Mouse (Mus musculus) left cerebral cortex, adult 11 months (tissue): ENCODE results near the gene Smoc1.

Source experiments
- DNase-seq: peaks from one replicate; pipeline ENCODE4 v3.0.0; 2022; ENCODE audit warnings: low spot score

Smoc1 gene

GRCm38 (mm10) chr12:81130692-81131091, 104.1 kb downstream of the Smoc1 start:
- no peak for DNase-seq

DNA sequence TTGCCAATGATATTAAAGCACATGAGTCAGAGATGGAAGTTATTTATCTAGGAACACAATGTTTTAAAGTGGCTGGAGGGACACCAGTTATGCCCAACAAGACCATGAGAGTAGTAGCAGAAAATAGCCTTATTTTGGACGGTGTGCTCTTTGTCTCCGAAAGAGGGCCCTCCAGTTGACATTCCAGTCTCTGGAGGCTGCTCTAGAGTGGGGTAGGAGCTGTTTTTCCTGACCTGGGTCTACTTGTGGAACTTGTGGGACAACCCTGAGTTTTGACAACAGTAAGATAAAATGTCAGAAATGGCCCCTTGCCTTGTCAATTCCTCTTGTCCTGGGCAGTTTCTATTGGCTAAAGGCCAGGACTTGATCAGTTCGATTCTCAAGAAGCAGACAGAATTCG, 104.5 kb downstream of the Smoc1 start:
- no peak for DNase-seq

DNA sequence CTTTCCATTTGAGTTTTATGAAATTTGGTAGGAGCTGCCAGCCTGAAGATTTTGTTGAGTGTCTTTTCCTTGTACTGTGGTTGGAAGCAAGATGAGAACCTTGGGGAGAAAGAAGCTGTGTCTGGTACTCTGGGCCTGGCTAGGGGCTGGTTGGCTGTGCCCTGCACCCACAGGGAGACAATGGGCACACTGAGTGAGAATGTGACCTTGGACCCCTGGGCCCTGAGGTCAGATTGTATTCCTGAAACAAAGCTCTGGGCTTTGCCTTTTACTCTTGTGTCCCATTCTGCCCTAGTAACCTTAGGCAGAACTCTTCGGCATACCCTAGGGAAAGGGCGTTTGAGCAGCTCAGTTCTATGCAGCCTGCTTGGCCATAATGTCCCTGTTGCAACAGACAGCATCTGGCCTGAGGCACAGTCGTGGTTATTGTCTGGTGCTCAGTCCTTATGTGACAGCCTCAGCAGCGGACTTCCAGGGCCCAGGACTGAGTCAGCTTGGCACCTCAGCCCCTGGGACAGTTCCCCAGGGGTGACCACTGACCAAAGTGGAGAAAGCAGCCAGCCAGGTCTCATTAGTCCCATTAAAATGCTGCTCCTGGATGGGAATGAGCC, 106.6 kb downstream of the Smoc1 start:
- DNase-seq: no peak

GRCm38 (mm10) chr12:81138217-81138616, 111.6 kb downstream of the Smoc1 start:
- no peak for DNase-seq

DNA sequence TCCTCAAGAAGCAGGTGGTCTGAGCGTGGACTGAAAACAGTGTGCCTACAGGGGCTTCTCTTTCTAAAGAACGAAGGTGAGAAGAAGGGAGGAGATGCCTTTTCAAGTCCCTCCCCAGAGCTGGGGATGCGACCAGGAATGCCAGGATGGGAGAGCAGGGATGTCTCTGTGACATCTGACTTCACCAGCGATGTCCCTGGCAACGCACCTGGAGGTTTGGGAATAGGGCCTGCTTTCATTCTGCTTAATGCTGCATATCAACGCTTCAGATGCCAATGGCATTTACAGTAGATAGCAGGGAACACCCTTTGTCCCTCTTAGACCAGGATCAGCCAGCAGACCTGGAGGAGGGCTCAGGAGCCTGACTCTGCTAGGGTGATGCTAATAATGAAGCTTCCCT, 112.9 kb downstream of the Smoc1 start:
- DNase-seq: no peak

GRCm38 (mm10) chr12:81140594-81141328, 114.2 kb downstream of the Smoc1 start:
- DNase-seq: peak; percentile 42

- no peak for DNase-seq
Measured at GRCm38 (mm10) chr12:81141329-81141711, 114.7 kb downstream of the Smoc1 start.

- no peak for DNase-seq
Measured at GRCm38 (mm10) chr12:81142231-81142630, 115.6 kb downstream of the Smoc1 start.

GRCm38 (mm10) chr12:81144201-81144600, 117.6 kb downstream of the Smoc1 start:
- no peak for DNase-seq

DNA sequence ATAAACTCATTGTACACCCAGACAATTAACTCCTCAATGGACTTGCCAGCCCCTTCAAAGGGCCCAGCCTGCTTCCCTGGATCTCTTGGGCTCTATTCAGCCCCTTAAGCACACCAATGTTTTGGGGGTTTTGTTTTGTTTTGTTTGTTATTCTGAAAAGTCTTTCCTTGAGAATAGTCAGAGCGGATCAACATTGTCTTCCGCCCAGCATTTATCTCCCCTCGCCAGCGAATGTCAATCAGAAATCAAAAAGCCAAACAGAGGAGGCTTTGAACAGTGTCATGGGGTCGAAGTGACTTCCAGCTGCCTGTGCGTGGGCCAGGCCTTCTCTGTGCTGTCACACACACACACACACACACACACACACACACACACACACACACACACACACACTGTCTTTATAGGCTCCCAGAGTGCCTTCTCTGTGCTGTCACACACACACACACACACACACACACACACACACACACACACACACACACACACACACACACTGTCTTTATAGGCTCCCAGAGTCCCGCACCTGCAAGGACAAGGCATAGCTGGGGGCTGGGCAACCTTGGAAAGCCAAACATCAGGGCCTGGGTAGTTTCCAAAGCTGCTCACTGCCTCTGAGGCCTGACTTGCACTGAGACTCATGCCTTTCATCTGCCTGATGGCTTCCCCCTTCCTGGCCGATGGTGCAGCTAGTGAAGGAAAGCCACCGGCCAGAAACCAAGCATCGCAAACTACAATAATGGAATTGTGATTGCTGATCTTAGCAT, 120.0 kb downstream of the Smoc1 start:
- no peak for DNase-seq

DNA sequence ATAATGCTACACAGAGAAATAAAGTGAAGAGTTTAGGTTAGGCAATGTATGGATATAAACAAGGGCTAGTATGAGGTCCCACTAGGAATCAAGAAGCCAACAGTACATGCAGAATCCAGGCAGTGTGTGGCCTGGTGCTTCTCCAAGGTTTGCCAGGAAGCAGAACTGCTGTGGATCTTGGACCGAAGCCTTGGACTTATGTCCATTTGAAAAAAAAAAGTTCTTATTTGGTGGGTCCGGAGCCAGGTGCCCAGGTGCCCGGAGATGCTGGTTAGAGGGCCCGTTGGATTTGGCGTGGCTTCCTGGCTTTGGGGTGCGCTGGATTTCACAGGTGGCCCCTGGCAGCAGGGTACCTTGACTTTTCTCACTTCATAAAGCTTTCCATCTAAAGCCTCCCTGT, 121.3 kb downstream of the Smoc1 start:
- no peak for DNase-seq

- DNase-seq: no peak
Measured at GRCm38 (mm10) chr12:81150917-81151316, 124.3 kb downstream of the Smoc1 start.

- no peak for DNase-seq
Measured at GRCm38 (mm10) chr12:81152082-81152481, 125.5 kb downstream of the Smoc1 start.

DNA sequence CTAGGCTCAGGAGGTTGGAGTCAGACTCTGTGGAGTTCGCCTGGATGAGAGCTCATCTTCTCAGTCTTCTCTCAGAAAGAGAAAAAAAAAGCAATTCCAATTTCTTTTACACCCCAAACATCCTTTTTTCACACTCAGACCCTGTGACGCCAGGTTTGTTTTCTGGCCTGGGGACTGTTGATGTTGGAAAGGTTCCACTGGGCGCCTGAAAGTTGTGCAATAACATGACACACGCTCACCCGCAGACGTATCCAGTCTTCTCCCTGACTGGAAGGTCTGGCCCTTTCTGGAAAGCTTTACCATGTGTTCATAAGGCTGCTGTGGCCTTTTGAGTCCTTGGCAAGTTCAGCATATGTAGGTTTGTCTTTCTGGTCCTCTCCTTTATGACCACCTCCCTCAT, 129.1 kb downstream of the Smoc1 start:
- no peak for DNase-seq

GRCm38 (mm10) chr12:81156841-81157240, 130.2 kb downstream of the Smoc1 start:
- DNase-seq: no peak

GRCm38 (mm10) chr12:81159947-81160346, 133.3 kb downstream of the Smoc1 start:
- DNase-seq: no peak

- no peak for DNase-seq
Measured at GRCm38 (mm10) chr12:81160425-81160824, 133.8 kb downstream of the Smoc1 start.

DNA sequence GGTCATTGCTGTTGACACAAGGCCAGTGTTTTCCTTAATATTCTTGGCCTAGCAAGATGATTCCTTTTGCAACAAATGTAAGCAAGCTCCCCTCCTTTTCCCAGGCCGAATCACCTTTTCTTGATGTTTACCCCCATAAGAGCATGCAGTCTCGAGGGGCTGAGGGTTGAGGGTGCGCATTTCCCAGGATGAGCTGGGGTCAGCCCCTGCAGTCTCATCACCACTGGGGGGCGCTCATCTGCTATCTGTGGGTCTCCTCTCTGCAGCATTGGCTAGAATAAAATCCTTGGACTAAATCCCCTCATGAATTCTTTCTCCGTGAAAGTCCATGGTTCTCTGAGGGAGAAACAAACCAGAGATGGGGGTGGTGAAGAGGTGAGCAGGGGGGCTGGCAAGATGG, 134.2 kb downstream of the Smoc1 start:
- DNase-seq: no peak

GRCm38 (mm10) chr12:81161282-81161681, 134.7 kb downstream of the Smoc1 start:
- no peak for DNase-seq

GRCm38 (mm10) chr12:81163131-81163530, 136.5 kb downstream of the Smoc1 start:
- no peak for DNase-seq

DNA sequence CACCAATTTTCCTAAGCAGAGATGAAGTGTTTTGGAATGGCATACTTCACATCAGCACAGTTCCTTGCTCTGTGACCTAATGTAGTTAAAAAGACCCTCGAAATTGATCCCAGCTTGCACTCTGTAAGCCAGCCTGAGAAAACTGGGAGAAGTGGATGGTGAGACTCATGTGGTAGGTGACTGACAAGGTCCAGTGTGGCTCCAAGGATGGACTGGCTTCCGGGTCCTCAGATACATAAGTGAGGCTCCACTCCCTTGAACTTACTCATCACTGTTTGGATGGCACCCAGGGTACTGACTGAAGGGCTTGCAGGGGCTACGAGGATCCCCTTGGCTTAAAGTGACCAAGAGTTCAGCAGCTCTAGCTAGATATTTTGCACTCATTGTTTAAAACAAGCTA, 137.0 kb downstream of the Smoc1 start:
- no peak for DNase-seq

- DNase-seq: no peak
Measured at GRCm38 (mm10) chr12:81166092-81166491, 139.5 kb downstream of the Smoc1 start.

- DNase-seq: no peak
Measured at GRCm38 (mm10) chr12:81166615-81167014, 140.0 kb downstream of the Smoc1 start.
